Mouse (Mus musculus) kidney, adult 2 months (tissue): Measurements from ENCODE around the gene Tap2. TPM values are rescaled to one million over a fixed set of nuclear protein-coding genes. Genes with fewer than 3 reads are reported as not detected.

Experiments used
- DNase-seq: peaks from one replicate; pipeline ENCODE4 v3.0.0; 2021
- H3K27ac ChIP-seq: fragments of 200-500 bp; 2 replicates; pipeline ENCODE4 v1.5.1; 2012; ENCODE audit warnings: low read depth, low read length, control low read depth, inconsistent platforms; ENCODE audit not compliant: insufficient read depth
- H3K27me3 ChIP-seq: fragments of 200-500 bp; replicated peaks from 2 replicates; pipeline ENCODE4 v1.6.1; 2012; ENCODE audit warnings: mild to moderate bottlenecking, moderate library complexity, low read length, inconsistent platforms; ENCODE audit not compliant: control insufficient read depth, insufficient read depth
- H3K36me3 ChIP-seq: fragments of 200-500 bp; 2 replicates; pipeline ENCODE4 v1.6.1; 2012; ENCODE audit warnings: mild to moderate bottlenecking, moderate library complexity, low read length, inconsistent platforms; ENCODE audit not compliant: control insufficient read depth, insufficient read depth
- H3K4me1 ChIP-seq: fragments of 200-500 bp; 2 replicates; pipeline ENCODE4 v1.6.1; 2011; ENCODE audit warnings: low read length; ENCODE audit not compliant: control insufficient read depth, insufficient read depth
- H3K4me3 ChIP-seq: fragments of 200-500 bp; 2 replicates; pipeline ENCODE4 v1.5.1; 2011; ENCODE audit warnings: mild to moderate bottlenecking, low read depth, low read length, control low read depth; ENCODE audit not compliant: insufficient read depth
- CTCF ChIP-seq: fragments of 200-500 bp; conservative IDR thresholded peaks from 2 replicates; pipeline ENCODE4 v1.5.1; 2011; ENCODE audit warnings: low read depth, mild to moderate bottlenecking, control low read depth, low read length, moderate library complexity, mixed read lengths; ENCODE audit not compliant: insufficient read depth, insufficient read length
- POLR2A ChIP-seq: fragments of 200-500 bp; IDR thresholded peaks from one replicate; pipeline ENCODE4 v1.6.1; 2011; ENCODE audit warnings: low read depth, low read length, control low read depth
- WGBS: fragments of 180-500 bp; shearing (Covaris S2); methylation state at CpG from one replicate; pipeline ENCODE4 v1.1.7; 2018; 5-methylcytosine and 5-hydroxymethylcytosine counted together
- polyA plus RNA-seq: library from polyadenylated mRNA; depleted of rRNA; stranded (reverse); fragments of >200 nt; gene quantifications from 2 replicates; pipeline ENCODE4 v1.2.3, GENCODE M21; 2012

The Tap2 gene
- polyA plus RNA-seq, 1 experiment: 29.2 TPM

- Histone ChIP-seq H3K27ac (no peak overlapping the region), H3K4me1 (peaks cover 6% of the 10 kb centered on the region; the same call in 1 of the 2 replicates), H3K27me3 (no peaks in the 10 kb centered on the region), H3K4me3 (no peak overlapping the region), H3K36me3 (no peaks in the 10 kb centered on the region)
- TF ChIP-seq POLR2A (no peak), CTCF (no peak)
- DNase-seq: no peak
- 84% methylated on average over 7 of the region's 7 CpGs for WGBS
Measured at GRCm38 (mm10) chr17:34201506-34202055, 1.7 kb upstream of the Tap2 start.

GRCm38 (mm10) chr17:34202760-34203442 is 426 bp upstream of the Tap2 start:
- TF ChIP-seq CTCF: no peak
- H3K27me3 ChIP-seq: no peaks in the 10 kb centered on the region
- no peak for DNase-seq
- H3K4me1 ChIP-seq: peaks cover 6% of the 10 kb centered on the region; the same call in 1 of the 2 replicates
- no peaks in the 10 kb centered on the region for H3K36me3 ChIP-seq
- H3K4me3 ChIP-seq: no peak overlapping the region
- no peak overlapping the region for H3K27ac ChIP-seq
- WGBS: 81% methylated on average over 4 of the region's 4 CpGs

GRCm38 (mm10) chr17:34204303-34205010 is 1.1 kb downstream of the Tap2 start:
- H3K4me1 ChIP-seq: peaks cover 6% of the 10 kb centered on the region; the same call in 1 of the 2 replicates
- H3K27me3 ChIP-seq: no peaks in the 10 kb centered on the region
- H3K4me3 ChIP-seq: peak overlapping the region; percentile 94
- peak; percentile 80 for TF ChIP-seq CTCF
- TF ChIP-seq POLR2A: peak; percentile 28
- H3K36me3 ChIP-seq: no peaks in the 10 kb centered on the region
- under 1% methylated on average over 44 of the region's 44 CpGs for WGBS
- DNase-seq: peak; percentile 93
- peak overlapping the region; percentile 63; the same call in 1 of the 2 replicates for H3K27ac ChIP-seq

GRCm38 (mm10) chr17:34205021-34205745 is 1.9 kb downstream of the Tap2 start:
- H3K27ac ChIP-seq: peak overlapping the region; percentile 8; the same call in 1 of the 2 replicates
- no peaks in the 10 kb centered on the region for H3K36me3 ChIP-seq
- 24% methylated on average over 18 of the region's 18 CpGs for WGBS
- H3K27me3 ChIP-seq: no peaks in the 10 kb centered on the region
- peaks cover 6% of the 10 kb centered on the region; the same call in 1 of the 2 replicates for H3K4me1 ChIP-seq
- peak overlapping the region; percentile 94 for H3K4me3 ChIP-seq
- TF ChIP-seq CTCF (no peak), POLR2A (no peak)
- no peak for DNase-seq

- TF ChIP-seq CTCF (peak; percentile 63), POLR2A (no peak)
Measured at GRCm38 (mm10) chr17:34205746-34206176, 2.4 kb downstream of the Tap2 start.

GRCm38 (mm10) chr17:34206731-34207130 is 3.4 kb downstream of the Tap2 start:
- no peak overlapping the region for H3K27ac ChIP-seq
- DNase-seq: no peak
- TF ChIP-seq POLR2A (no peak), CTCF (no peak)
- no peak overlapping the region for H3K4me3 ChIP-seq
- 92% methylated on average over 5 of the region's 5 CpGs for WGBS
- no peaks in the 10 kb centered on the region for H3K27me3 ChIP-seq
- H3K36me3 ChIP-seq: no peaks in the 10 kb centered on the region
- H3K4me1 ChIP-seq: peaks cover 6% of the 10 kb centered on the region; the same call in 1 of the 2 replicates

More at GRCm38 (mm10) chr17:34205746-34206176, 2.4 kb downstream of the Tap2 start:
- peak; percentile 61 for DNase-seq
- H3K4me3 ChIP-seq: peak overlapping the region; percentile 94
- no peaks in the 10 kb centered on the region for H3K36me3 ChIP-seq
- H3K27ac ChIP-seq: peak overlapping the region; percentile 8; the same call in 1 of the 2 replicates
- no peaks in the 10 kb centered on the region for H3K27me3 ChIP-seq
- H3K4me1 ChIP-seq: peaks cover 6% of the 10 kb centered on the region; the same call in 1 of the 2 replicates
- 29% methylated on average over 9 of the region's 9 CpGs for WGBS

GRCm38 (mm10) chr17:34207456-34207855 is 4.1 kb downstream of the Tap2 start:
- DNase-seq: no peak

More at GRCm38 (mm10) chr17:34207456-34207855, 4.1 kb downstream of the Tap2 start:
- Histone ChIP-seq H3K4me1 (peaks cover 6% of the 10 kb centered on the region; the same call in 1 of the 2 replicates), H3K36me3 (no peaks in the 10 kb centered on the region), H3K27ac (no peak overlapping the region), H3K27me3 (no peaks in the 10 kb centered on the region), H3K4me3 (no peak overlapping the region)
- TF ChIP-seq CTCF (no peak), POLR2A (no peak)
- 77% methylated on average over 3 of the region's 3 CpGs for WGBS
